Mouse (Mus musculus): ENCODE data around the gene Phactr2.

The Phactr2 gene

GRCm38 (mm10) chr10:13448283-13449045, 25.7 kb downstream of the Phactr2 start:
- in situ Hi-C loops (cut with MboI), result no loop called here

GRCm38 (mm10) chr10:13446791-13447249, 27.4 kb downstream of the Phactr2 start:
- in situ Hi-C loops (cut with MboI), result no loop called here

- in situ Hi-C loops (cut with MboI), result no loop called here
Measured at GRCm38 (mm10) chr10:13444257-13444656, 30.0 kb downstream of the Phactr2 start.

- in situ Hi-C loops (cut with MboI), result no loop called here
Measured at GRCm38 (mm10) chr10:13443647-13444046, 30.6 kb downstream of the Phactr2 start.

- in situ Hi-C loops (cut with MboI), result no loop called here
Measured at GRCm38 (mm10) chr10:13440292-13440691, 33.9 kb downstream of the Phactr2 start.

GRCm38 (mm10) chr10:13438118-13438821, 35.9 kb downstream of the Phactr2 start:
- in situ Hi-C loops (cut with MboI), result loop anchor here (10.0 kb wide), 1 partner anchor 353 kb away; no protein-coding TSS in a partner anchor

- in situ Hi-C loops (cut with MboI), result loop anchor here (10.0 kb wide), 1 partner anchor 352 kb away; no protein-coding TSS in a partner anchor
Measured at GRCm38 (mm10) chr10:13437011-13437410, 37.2 kb downstream of the Phactr2 start.

GRCm38 (mm10) chr10:13433016-13433415, 41.2 kb downstream of the Phactr2 start:
- in situ Hi-C loops (cut with MboI), result loop anchor here (10.0 kb wide), 1 partner anchor 348 kb away; no protein-coding TSS in a partner anchor

- in situ Hi-C loops (cut with MboI), result loop anchor here (10.0 kb wide), 1 partner anchor 347 kb away; no protein-coding TSS in a partner anchor
Measured at GRCm38 (mm10) chr10:13431641-13432540, 42.3 kb downstream of the Phactr2 start.

- in situ Hi-C loops (cut with MboI), result loop anchor here (10.0 kb wide), 1 partner anchor 345 kb away; no protein-coding TSS in a partner anchor
Measured at GRCm38 (mm10) chr10:13429766-13430165, 44.4 kb downstream of the Phactr2 start.

- in situ Hi-C loops (cut with MboI), result no loop called here
Measured at GRCm38 (mm10) chr10:13429240-13429639, 45.0 kb downstream of the Phactr2 start.

- in situ Hi-C loops (cut with MboI), result no loop called here
Measured at GRCm38 (mm10) chr10:13428536-13428935, 45.7 kb downstream of the Phactr2 start.

GRCm38 (mm10) chr10:13427599-13427998, 46.6 kb downstream of the Phactr2 start:
- in situ Hi-C loops (cut with MboI), result no loop called here

GRCm38 (mm10) chr10:13425198-13425597, 49.0 kb downstream of the Phactr2 start:
- in situ Hi-C loops (cut with MboI), result no loop called here

GRCm38 (mm10) chr10:13424508-13424907, 49.7 kb downstream of the Phactr2 start:
- in situ Hi-C loops (cut with MboI), result no loop called here

GRCm38 (mm10) chr10:13424015-13424414, 50.2 kb downstream of the Phactr2 start:
- in situ Hi-C loops (cut with MboI), result no loop called here

GRCm38 (mm10) chr10:13422121-13422520, 52.1 kb downstream of the Phactr2 start:
- in situ Hi-C loops (cut with MboI), result no loop called here

GRCm38 (mm10) chr10:13419246-13419645, 55.0 kb downstream of the Phactr2 start:
- in situ Hi-C loops (cut with MboI), result no loop called here

GRCm38 (mm10) chr10:13415489-13416104, 58.6 kb downstream of the Phactr2 start:
- in situ Hi-C loops (cut with MboI), result no loop called here

- in situ Hi-C loops (cut with MboI), result no loop called here
Measured at GRCm38 (mm10) chr10:13412202-13412923, 61.8 kb downstream of the Phactr2 start.
